Mouse (Mus musculus): ENCODE results near the gene Syne1. TPM values are rescaled to one million over a fixed set of nuclear protein-coding genes. Genes with fewer than 3 reads are reported as not detected.

Gene Syne1
- polyA plus RNA-seq, 1 experiment from 2014 or later = 6.0 TPM

GRCm38 (mm10) chr10:5163770-5164169, 387.5 kb downstream of the Syne1 start:
- Histone ChIP-seq H3K9me3 (replicated peaks; ENCODE audit: control insufficient read depth, low read length) (no peaks in the 10 kb centered on the region), H3K36me3 (ENCODE audit: control insufficient read depth, insufficient read depth) (no peaks in the 10 kb centered on the region; the same call in 1 of the 2 replicates), H3K4me1 (ENCODE audit: control insufficient read depth, low read depth, low read length) (peaks cover 7% of the 10 kb centered on the region), H3K9ac (ENCODE audit: low read depth, low read length) (no peak overlapping the region), H3K27me3 (ENCODE audit: control insufficient read depth, insufficient read depth, low read depth, low read length) (no peaks in the 10 kb centered on the region), H3K4me2 (ENCODE audit: low read depth, low read length) (no peak overlapping the region), H3K4me3 (ENCODE audit: low read depth, low read length) (no peak overlapping the region), H3K27ac (ENCODE audit: low read length) (no peak overlapping the region)
- ATAC-seq (ENCODE audit: low read depth) = no peak
- WGBS (ENCODE audit: insufficient replicate concordance) = 26% methylated on average over 6 of the region's 6 CpGs

- ATAC-seq (ENCODE audit: low read depth) = no peak
- no peaks in the 10 kb centered on the region; the same call in 1 of the 2 replicates for H3K36me3 ChIP-seq (ENCODE audit: control insufficient read depth, insufficient read depth)
- no peaks in the 10 kb centered on the region for H3K9me3 ChIP-seq (replicated peaks; ENCODE audit: control insufficient read depth, low read length)
- 69% methylated on average over 3 of the region's 3 CpGs for WGBS (ENCODE audit: insufficient replicate concordance)
- H3K27ac ChIP-seq (ENCODE audit: low read length) = no peak overlapping the region
- peaks cover 7% of the 10 kb centered on the region for H3K4me1 ChIP-seq (ENCODE audit: control insufficient read depth, low read depth, low read length)
- no peaks in the 10 kb centered on the region for H3K27me3 ChIP-seq (ENCODE audit: control insufficient read depth, insufficient read depth, low read depth, low read length)
- H3K4me2 ChIP-seq (ENCODE audit: low read depth, low read length) = no peak overlapping the region
- no peak overlapping the region for H3K4me3 ChIP-seq (ENCODE audit: low read depth, low read length)
- H3K9ac ChIP-seq (ENCODE audit: low read depth, low read length) = no peak overlapping the region
Observed at GRCm38 (mm10) chr10:5163286-5163685, 388.0 kb downstream of the Syne1 start.

DNA sequence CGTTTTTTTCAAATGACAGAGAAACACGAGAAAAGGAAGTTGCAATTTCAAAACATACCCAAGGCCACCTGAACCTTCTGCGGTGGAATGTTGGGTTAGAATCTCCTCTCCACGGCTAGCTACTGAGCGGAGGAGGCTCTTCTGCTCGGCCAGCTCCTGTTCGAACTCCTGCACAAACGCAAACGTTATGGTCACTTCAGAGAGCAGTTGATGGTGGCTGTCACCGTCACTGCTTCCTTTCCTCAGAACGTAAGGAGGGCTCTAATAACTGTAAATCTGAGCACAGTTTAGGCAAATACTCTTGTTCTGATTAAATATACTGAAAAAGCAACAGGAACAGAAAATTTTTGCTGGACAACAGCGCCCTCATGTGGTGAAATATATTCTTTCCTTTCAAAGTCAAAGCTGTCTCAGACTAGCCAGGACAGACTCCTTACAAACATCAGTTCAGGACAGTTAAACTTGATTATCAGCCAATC, 389.8 kb downstream of the Syne1 start:
- Histone ChIP-seq H3K27me3 (ENCODE audit: control insufficient read depth, insufficient read depth, low read depth, low read length) (no peaks in the 10 kb centered on the region), H3K27ac (ENCODE audit: low read length) (no peak overlapping the region), H3K36me3 (ENCODE audit: control insufficient read depth, insufficient read depth) (no peaks in the 10 kb centered on the region; the same call in 1 of the 2 replicates), H3K4me1 (ENCODE audit: control insufficient read depth, low read depth, low read length) (peaks cover 7% of the 10 kb centered on the region), H3K4me3 (ENCODE audit: low read depth, low read length) (no peak overlapping the region), H3K9me3 (replicated peaks; ENCODE audit: control insufficient read depth, low read length) (no peaks in the 10 kb centered on the region), H3K9ac (ENCODE audit: low read depth, low read length) (no peak overlapping the region), H3K4me2 (ENCODE audit: low read depth, low read length) (no peak overlapping the region)
- WGBS (ENCODE audit: insufficient replicate concordance) = 46% methylated on average over 12 of the region's 12 CpGs
- ATAC-seq (ENCODE audit: low read depth) = no peak

- Histone ChIP-seq H3K36me3 (ENCODE audit: control insufficient read depth, insufficient read depth) (no peaks in the 10 kb centered on the region; the same call in 1 of the 2 replicates), H3K27ac (ENCODE audit: low read length) (no peak overlapping the region), H3K9ac (ENCODE audit: low read depth, low read length) (no peak overlapping the region), H3K4me1 (ENCODE audit: control insufficient read depth, low read depth, low read length) (no peaks in the 10 kb centered on the region), H3K4me2 (ENCODE audit: low read depth, low read length) (no peak overlapping the region), H3K4me3 (ENCODE audit: low read depth, low read length) (no peak overlapping the region), H3K27me3 (ENCODE audit: control insufficient read depth, insufficient read depth, low read depth, low read length) (no peaks in the 10 kb centered on the region), H3K9me3 (replicated peaks; ENCODE audit: control insufficient read depth, low read length) (no peaks in the 10 kb centered on the region)
- ATAC-seq (ENCODE audit: low read depth) = no peak
- WGBS (ENCODE audit: insufficient replicate concordance) = 47% methylated on average over 8 of the region's 8 CpGs
Observed at GRCm38 (mm10) chr10:5159679-5160078, 391.6 kb downstream of the Syne1 start.

DNA sequence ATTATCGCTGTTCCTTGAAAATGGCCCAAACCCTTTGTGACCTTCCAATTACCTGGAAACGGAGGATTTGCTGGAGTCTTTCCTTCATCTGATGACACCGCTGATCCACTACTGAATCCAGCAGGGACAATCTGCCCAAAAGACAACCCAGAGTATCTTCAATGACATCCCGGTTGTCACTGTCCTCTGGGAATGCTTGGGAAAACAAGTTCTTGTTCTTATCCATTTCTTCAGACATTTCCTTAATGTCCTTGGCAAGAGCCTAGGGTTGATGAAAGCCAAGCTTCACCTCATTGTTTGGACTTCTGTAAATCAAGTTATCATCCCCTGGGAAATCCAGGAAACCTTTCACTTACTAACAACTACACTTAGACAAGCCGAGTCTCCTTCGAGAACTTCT, 398.2 kb downstream of the Syne1 start:
- no peak overlapping the region for H3K4me3 ChIP-seq (ENCODE audit: low read depth, low read length)
- no peak overlapping the region for H3K4me2 ChIP-seq (ENCODE audit: low read depth, low read length)
- H3K27me3 ChIP-seq (ENCODE audit: control insufficient read depth, insufficient read depth, low read depth, low read length) = no peaks in the 10 kb centered on the region
- H3K36me3 ChIP-seq (ENCODE audit: control insufficient read depth, insufficient read depth) = 0 out of 2 replicates have a peak, but pooled peaks cover 2% of the 10 kb centered on the region
- no peak overlapping the region for H3K27ac ChIP-seq (ENCODE audit: low read length)
- WGBS (ENCODE audit: insufficient replicate concordance) = 83% methylated on average over 6 of the region's 6 CpGs
- ATAC-seq (ENCODE audit: low read depth) = no peak
- H3K4me1 ChIP-seq (ENCODE audit: control insufficient read depth, low read depth, low read length) = no peaks in the 10 kb centered on the region
- no peaks in the 10 kb centered on the region for H3K9me3 ChIP-seq (replicated peaks; ENCODE audit: control insufficient read depth, low read length)
- no peak overlapping the region for H3K9ac ChIP-seq (ENCODE audit: low read depth, low read length)

DNA sequence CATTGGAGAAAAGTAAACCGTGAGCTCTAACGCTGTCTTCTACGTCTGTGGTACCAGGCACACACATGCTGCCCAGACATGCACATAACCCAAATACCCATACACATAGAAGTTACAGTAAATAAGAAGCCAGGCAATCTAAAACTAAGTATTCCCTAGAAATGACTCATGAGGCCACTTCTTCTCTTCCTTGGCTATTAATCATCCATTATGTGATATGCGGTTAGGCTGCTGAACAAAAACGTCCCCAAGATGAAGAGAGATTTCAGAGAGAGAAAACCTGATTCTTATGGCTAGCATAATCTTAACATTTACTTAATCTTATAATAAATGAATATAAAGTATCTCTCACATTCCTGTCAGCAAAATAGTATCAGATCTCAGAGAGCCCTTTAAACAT, 409.8 kb downstream of the Syne1 start:
- Histone ChIP-seq H3K27ac (ENCODE audit: low read length) (no peak overlapping the region), H3K36me3 (ENCODE audit: control insufficient read depth, insufficient read depth) (peaks cover 6% of the 10 kb centered on the region), H3K4me3 (ENCODE audit: low read depth, low read length) (no peak overlapping the region), H3K9me3 (replicated peaks; ENCODE audit: control insufficient read depth, low read length) (no peaks in the 10 kb centered on the region), H3K4me2 (ENCODE audit: low read depth, low read length) (no peak overlapping the region), H3K9ac (ENCODE audit: low read depth, low read length) (no peak overlapping the region), H3K4me1 (ENCODE audit: control insufficient read depth, low read depth, low read length) (no peaks in the 10 kb centered on the region), H3K27me3 (ENCODE audit: control insufficient read depth, insufficient read depth, low read depth, low read length) (no peaks in the 10 kb centered on the region)
- 80% methylated on average over 5 of the region's 5 CpGs for WGBS (ENCODE audit: insufficient replicate concordance)
- no peak for ATAC-seq (ENCODE audit: low read depth)

DNA sequence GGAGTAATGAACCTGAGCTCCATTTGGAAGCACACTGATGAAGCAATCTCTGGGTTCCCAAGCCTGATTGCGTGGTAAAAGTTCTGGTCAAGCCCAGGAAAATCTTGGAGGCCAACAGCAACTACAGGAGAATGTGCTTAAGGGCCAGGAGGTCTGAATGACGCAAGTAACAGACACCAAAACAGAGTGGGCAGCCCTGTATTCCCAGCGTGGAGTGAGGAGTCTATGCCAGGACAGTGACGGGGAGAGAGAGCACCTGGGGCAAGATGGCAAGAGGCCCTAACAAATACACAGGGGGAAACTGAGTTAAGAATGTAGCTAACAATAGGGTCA, 411.4 kb downstream of the Syne1 start:
- H3K9ac ChIP-seq (ENCODE audit: low read depth, low read length) = no peak overlapping the region
- no peaks in the 10 kb centered on the region for H3K9me3 ChIP-seq (replicated peaks; ENCODE audit: control insufficient read depth, low read length)
- H3K36me3 ChIP-seq (ENCODE audit: control insufficient read depth, insufficient read depth) = peaks cover 3% of the 10 kb centered on the region
- ATAC-seq (ENCODE audit: low read depth) = no peak
- H3K4me3 ChIP-seq (ENCODE audit: low read depth, low read length) = no peak overlapping the region
- no peak overlapping the region for H3K4me2 ChIP-seq (ENCODE audit: low read depth, low read length)
- no peaks in the 10 kb centered on the region for H3K4me1 ChIP-seq (ENCODE audit: control insufficient read depth, low read depth, low read length)
- H3K27me3 ChIP-seq (ENCODE audit: control insufficient read depth, insufficient read depth, low read depth, low read length) = no peaks in the 10 kb centered on the region
- no peak overlapping the region for H3K27ac ChIP-seq (ENCODE audit: low read length)
- 73% methylated on average over 4 of the region's 4 CpGs for WGBS (ENCODE audit: insufficient replicate concordance)

DNA sequence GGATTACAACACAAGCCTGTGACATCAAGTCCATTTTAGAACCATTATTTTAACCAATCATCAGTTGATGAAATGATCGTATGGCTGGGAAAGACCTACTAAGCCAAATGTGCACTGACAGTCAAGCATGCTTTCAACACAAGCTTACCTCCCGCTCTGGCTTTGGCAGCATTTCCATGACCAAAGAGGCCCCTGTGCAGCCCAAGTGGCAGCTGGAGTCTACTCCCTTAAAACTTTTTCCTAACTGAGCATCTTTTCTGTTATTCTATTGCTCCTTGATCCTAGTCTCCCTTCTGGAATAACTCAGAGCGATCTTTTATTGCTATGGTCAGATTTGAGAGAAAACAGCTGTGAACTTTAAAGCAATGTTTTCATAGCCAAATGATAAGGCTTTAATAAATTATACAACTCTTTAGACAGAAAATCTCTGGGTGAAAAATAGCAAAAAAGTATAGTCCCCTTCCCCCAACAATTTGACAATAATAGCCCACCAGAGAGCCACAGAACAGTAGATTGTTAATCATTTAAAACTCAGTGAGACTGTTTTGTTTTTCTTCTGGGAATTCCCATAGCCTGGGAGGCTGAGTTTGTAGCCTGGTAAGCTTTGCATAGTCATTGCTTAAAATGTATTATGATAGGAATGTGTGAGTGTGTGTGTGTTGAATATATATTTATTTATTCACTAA, 411.9 kb downstream of the Syne1 start:
- WGBS (ENCODE audit: insufficient replicate concordance) = 75% methylated on average over 3 of the region's 3 CpGs
- H3K4me2 ChIP-seq (ENCODE audit: low read depth, low read length) = no peak overlapping the region
- no peaks in the 10 kb centered on the region for H3K4me1 ChIP-seq (ENCODE audit: control insufficient read depth, low read depth, low read length)
- no peaks in the 10 kb centered on the region for H3K9me3 ChIP-seq (replicated peaks; ENCODE audit: control insufficient read depth, low read length)
- no peak for ATAC-seq (ENCODE audit: low read depth)
- no peak overlapping the region for H3K27ac ChIP-seq (ENCODE audit: low read length)
- H3K9ac ChIP-seq (ENCODE audit: low read depth, low read length) = no peak overlapping the region
- no peaks in the 10 kb centered on the region for H3K27me3 ChIP-seq (ENCODE audit: control insufficient read depth, insufficient read depth, low read depth, low read length)
- no peak overlapping the region for H3K4me3 ChIP-seq (ENCODE audit: low read depth, low read length)
- H3K36me3 ChIP-seq (ENCODE audit: control insufficient read depth, insufficient read depth) = peaks cover 3% of the 10 kb centered on the region

- H3K36me3 ChIP-seq (ENCODE audit: control insufficient read depth, insufficient read depth) = no peaks in the 10 kb centered on the region
- 70% methylated on average over 3 of the region's 3 CpGs for WGBS (ENCODE audit: insufficient replicate concordance)
- ATAC-seq (ENCODE audit: low read depth) = no peak
Observed at GRCm38 (mm10) chr10:5132050-5132449, 419.2 kb downstream of the Syne1 start.

More at GRCm38 (mm10) chr10:5132050-5132449, 419.2 kb downstream of the Syne1 start:
- Histone ChIP-seq H3K4me1 (ENCODE audit: control insufficient read depth, low read depth, low read length) (no peaks in the 10 kb centered on the region), H3K4me2 (ENCODE audit: low read depth, low read length) (no peak overlapping the region), H3K4me3 (ENCODE audit: low read depth, low read length) (no peak overlapping the region), H3K9ac (ENCODE audit: low read depth, low read length) (no peak overlapping the region), H3K9me3 (replicated peaks; ENCODE audit: control insufficient read depth, low read length) (no peaks in the 10 kb centered on the region), H3K27ac (ENCODE audit: low read length) (no peak overlapping the region), H3K27me3 (ENCODE audit: control insufficient read depth, insufficient read depth, low read depth, low read length) (no peaks in the 10 kb centered on the region)

All from liver, embryonic 16.5 days (tissue).